Mouse (Mus musculus): ENCODE results near the gene Gfra4. TPM values are rescaled to one million over a fixed set of nuclear protein-coding genes. Genes with fewer than 3 reads are reported as not detected.
"Not testable (repeated sequence)": the region's sequence is repeated elsewhere in the genome, so short reads cannot be mapped to it uniquely, and the experiment has no call there.

The Gfra4 gene
- total and polyA plus RNA-seq, 3 experiments = not detected

DNA sequence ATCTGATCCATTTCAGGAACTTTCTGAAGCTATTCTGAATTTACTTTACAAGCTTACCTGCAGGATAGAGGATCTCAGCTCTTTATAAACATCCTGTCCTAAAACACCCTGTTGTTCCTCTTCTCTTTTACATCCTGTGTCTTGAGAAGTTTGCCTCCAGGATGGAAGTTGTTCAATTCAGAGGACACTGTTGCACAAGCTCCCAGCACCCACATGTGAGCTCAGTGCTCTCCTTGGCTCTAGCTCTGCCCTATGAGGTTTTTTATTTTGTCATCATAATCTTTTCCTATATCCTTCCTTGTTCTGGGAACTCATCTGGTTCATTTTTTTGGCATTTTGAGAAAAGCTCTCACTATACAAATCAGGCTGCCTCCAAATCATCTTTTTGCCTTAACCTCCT, 6.1 kb downstream of the Gfra4 start:
- ATAC-seq (ENCODE audit: extremely low read depth, insufficient number of reproducible peaks, low FRiP score, poor library complexity, severe bottlenecking) (no peak), DNase-seq (ENCODE audit: low spot score) (no peak)
- Histone ChIP-seq H3K4me1 (ENCODE audit: insufficient read depth, low read depth, low read length) (no peaks in the 10 kb centered on the region), H3K36me3 (replicated peaks) (no peaks in the 10 kb centered on the region), H3K4me3 (ENCODE audit: low read depth, low read length) (no peak overlapping the region), H3K9me3 (replicated peaks) (no peaks in the 10 kb centered on the region), H3K27me3 (ENCODE audit: insufficient read depth, low read length) (peaks cover 33% of the 10 kb centered on the region)
- TF ChIP-seq POLR2AphosphoS5 (IDR thresholded peaks at IDR 0.05; ENCODE audit: insufficient replicate concordance, low read depth, low read length) (no peak), GATA2 (IDR thresholded peaks at IDR 0.05; ENCODE audit: borderline replicate concordance, low read depth, low read length) (no peak), CTCF (IDR thresholded peaks at IDR 0.05; ENCODE audit: low read depth, low read length) (no peak), TAL1 (conservative IDR thresholded peaks at IDR 0.05; ENCODE audit: low read depth, low read length) (no peak), GATA1 (IDR thresholded peaks at IDR 0.05; ENCODE audit: borderline replicate concordance, low read length) (no peak)

DNA sequence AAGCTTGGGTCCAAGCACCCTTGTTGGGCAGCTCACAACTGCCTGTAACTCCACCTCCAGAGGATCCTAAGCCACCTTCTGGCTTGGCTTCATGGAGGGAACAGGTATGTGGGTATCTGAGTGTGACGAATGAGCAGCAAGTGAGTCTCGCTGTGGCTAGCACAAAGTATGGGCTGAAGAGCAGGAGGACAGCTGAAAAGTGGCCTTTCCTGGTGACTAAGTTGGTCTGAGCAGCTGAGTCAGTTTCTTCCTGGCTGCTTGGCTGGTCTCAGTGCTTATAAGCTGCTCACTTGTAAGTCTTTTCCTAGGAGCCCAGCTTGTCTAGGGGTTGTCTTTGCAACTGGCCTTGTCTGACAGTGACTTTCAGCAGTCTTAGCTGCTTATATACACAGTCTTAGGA, 6.5 kb downstream of the Gfra4 start:
- Histone ChIP-seq H3K4me1 (ENCODE audit: insufficient read depth, low read depth, low read length) (no peaks in the 10 kb centered on the region), H3K4me3 (ENCODE audit: low read depth, low read length) (no peak overlapping the region), H3K36me3 (replicated peaks) (no peaks in the 10 kb centered on the region), H3K9me3 (replicated peaks) (no peaks in the 10 kb centered on the region), H3K27me3 (ENCODE audit: insufficient read depth, low read length) (peaks cover 31% of the 10 kb centered on the region)
- DNase-seq (ENCODE audit: low spot score) = no peak
- ATAC-seq (ENCODE audit: extremely low read depth, insufficient number of reproducible peaks, low FRiP score, poor library complexity, severe bottlenecking) = no peak
- no peak for TF ChIP-seq GATA1 (IDR thresholded peaks at IDR 0.05; ENCODE audit: borderline replicate concordance, low read length)
- TF ChIP-seq GATA2 (IDR thresholded peaks at IDR 0.05; ENCODE audit: borderline replicate concordance, low read depth, low read length) = no peak
- TF ChIP-seq TAL1 (conservative IDR thresholded peaks at IDR 0.05; ENCODE audit: low read depth, low read length) = no peak
- TF ChIP-seq POLR2AphosphoS5 (IDR thresholded peaks at IDR 0.05; ENCODE audit: insufficient replicate concordance, low read depth, low read length) = no peak
- TF ChIP-seq CTCF (IDR thresholded peaks at IDR 0.05; ENCODE audit: low read depth, low read length) = no peak

- H3K36me3 ChIP-seq (replicated peaks); DNase-seq (ENCODE audit: low spot score); H3K27me3 ChIP-seq (ENCODE audit: insufficient read depth, low read length); H3K9me3 ChIP-seq (replicated peaks); ATAC-seq (ENCODE audit: extremely low read depth, insufficient number of reproducible peaks, low FRiP score, poor library complexity, severe bottlenecking); H3K4me3 ChIP-seq (ENCODE audit: low read depth, low read length); H3K4me1 ChIP-seq (ENCODE audit: insufficient read depth, low read depth, low read length): not testable (repeated sequence)
These were observed 11.5 kb downstream of the Gfra4 start for GRCm38 (mm10) chr2:131031406-131031805.

GRCm38 (mm10) chr2:131030998-131031397, 11.9 kb downstream of the Gfra4 start:
- DNase-seq (ENCODE audit: low spot score) = no peak
- Histone ChIP-seq H3K9me3 (replicated peaks) (no peaks in the 10 kb centered on the region), H3K4me3 (ENCODE audit: low read depth, low read length) (no peak overlapping the region), H3K4me1 (ENCODE audit: insufficient read depth, low read depth, low read length) (no peaks in the 10 kb centered on the region), H3K36me3 (replicated peaks) (peaks cover 10% of the 10 kb centered on the region), H3K27me3 (ENCODE audit: insufficient read depth, low read length) (peaks cover 4% of the 10 kb centered on the region; the same call in 1 of the 2 replicates)
- no peak for ATAC-seq (ENCODE audit: extremely low read depth, insufficient number of reproducible peaks, low FRiP score, poor library complexity, severe bottlenecking)
- TF ChIP-seq TAL1 (conservative IDR thresholded peaks at IDR 0.05; ENCODE audit: low read depth, low read length) (no peak), POLR2AphosphoS5 (IDR thresholded peaks at IDR 0.05; ENCODE audit: insufficient replicate concordance, low read depth, low read length) (no peak), GATA2 (IDR thresholded peaks at IDR 0.05; ENCODE audit: borderline replicate concordance, low read depth, low read length) (no peak), GATA1 (IDR thresholded peaks at IDR 0.05; ENCODE audit: borderline replicate concordance, low read length) (no peak), CTCF (IDR thresholded peaks at IDR 0.05; ENCODE audit: low read depth, low read length) (no peak)

GRCm38 (mm10) chr2:131030561-131030960, 12.3 kb downstream of the Gfra4 start:
- H3K4me1 ChIP-seq (ENCODE audit: insufficient read depth, low read depth, low read length) = no peaks in the 10 kb centered on the region
- H3K4me3 ChIP-seq (ENCODE audit: low read depth, low read length) = no peak overlapping the region
- H3K36me3 ChIP-seq (replicated peaks) = peaks cover 15% of the 10 kb centered on the region
- 0 out of 2 replicates have a peak, but pooled peaks cover 2% of the 10 kb centered on the region for H3K27me3 ChIP-seq (ENCODE audit: insufficient read depth, low read length)
- DNase-seq (ENCODE audit: low spot score) (no peak), ATAC-seq (ENCODE audit: extremely low read depth, insufficient number of reproducible peaks, low FRiP score, poor library complexity, severe bottlenecking) (no peak)
- H3K9me3 ChIP-seq (replicated peaks) = no peaks in the 10 kb centered on the region
- TF ChIP-seq CTCF (IDR thresholded peaks at IDR 0.05; ENCODE audit: low read depth, low read length) (no peak), GATA2 (IDR thresholded peaks at IDR 0.05; ENCODE audit: borderline replicate concordance, low read depth, low read length) (no peak), POLR2AphosphoS5 (IDR thresholded peaks at IDR 0.05; ENCODE audit: insufficient replicate concordance, low read depth, low read length) (no peak), TAL1 (conservative IDR thresholded peaks at IDR 0.05; ENCODE audit: low read depth, low read length) (no peak), GATA1 (IDR thresholded peaks at IDR 0.05; ENCODE audit: borderline replicate concordance, low read length) (no peak)

DNA sequence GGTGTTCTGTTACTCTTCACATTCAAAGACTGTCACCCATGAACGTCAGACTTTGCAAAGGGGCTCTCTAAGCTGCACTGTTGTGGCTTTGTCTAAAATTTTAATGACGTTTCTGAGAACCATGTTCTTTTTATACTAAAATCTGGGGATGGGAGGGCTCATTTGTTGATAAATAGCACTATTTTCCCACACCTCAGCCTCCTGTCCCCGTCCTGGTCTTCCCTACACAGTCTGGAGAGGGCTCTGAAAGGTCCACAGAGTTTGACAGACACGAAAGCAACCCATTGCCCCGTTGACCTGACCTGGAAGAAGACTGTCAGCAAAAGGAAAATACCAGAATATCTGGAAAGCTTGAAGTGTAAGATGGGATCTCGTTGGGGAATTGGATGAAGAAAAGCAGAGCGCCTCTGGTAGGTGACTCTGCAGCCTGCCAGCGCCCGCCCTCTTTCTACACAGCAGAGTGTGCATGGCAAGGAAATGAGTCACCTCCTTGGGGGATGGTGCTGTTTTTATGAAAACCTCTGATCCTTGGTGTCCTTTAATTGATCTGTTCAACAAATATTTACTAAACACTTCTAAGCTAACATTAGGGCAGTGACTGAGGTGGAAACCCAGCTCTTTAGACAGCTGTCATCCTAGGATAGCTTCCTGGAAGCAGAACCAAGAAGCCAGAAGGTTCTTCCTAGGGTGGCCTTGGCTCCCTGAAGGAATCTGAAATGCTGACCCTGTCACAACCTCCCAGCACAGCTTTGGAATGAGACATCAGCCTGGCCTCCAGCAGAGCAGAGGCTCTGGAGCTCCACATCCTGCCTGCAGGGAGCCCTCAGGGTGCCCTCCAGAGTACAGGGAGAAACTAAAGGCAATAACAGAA, 13.6 kb downstream of the Gfra4 start:
- peaks cover 23% of the 10 kb centered on the region for H3K36me3 ChIP-seq (replicated peaks)
- ATAC-seq (ENCODE audit: extremely low read depth, insufficient number of reproducible peaks, low FRiP score, poor library complexity, severe bottlenecking) (no peak; the same call in 1 of the 2 replicates), DNase-seq (ENCODE audit: low spot score) (no peak)
- no peak overlapping the region for H3K4me3 ChIP-seq (ENCODE audit: low read depth, low read length)
- H3K27me3 ChIP-seq (ENCODE audit: insufficient read depth, low read length) = no peaks in the 10 kb centered on the region
- no peaks in the 10 kb centered on the region for H3K4me1 ChIP-seq (ENCODE audit: insufficient read depth, low read depth, low read length)
- TF ChIP-seq TAL1 (conservative IDR thresholded peaks at IDR 0.05; ENCODE audit: low read depth, low read length) = no peak
- TF ChIP-seq GATA2 (IDR thresholded peaks at IDR 0.05; ENCODE audit: borderline replicate concordance, low read depth, low read length) = no peak
- TF ChIP-seq POLR2AphosphoS5 (IDR thresholded peaks at IDR 0.05; ENCODE audit: insufficient replicate concordance, low read depth, low read length) = no peak
- TF ChIP-seq GATA1 (IDR thresholded peaks at IDR 0.05; ENCODE audit: borderline replicate concordance, low read length) = no peak
- H3K9me3 ChIP-seq (replicated peaks) = no peaks in the 10 kb centered on the region

All from G1E (cell line).